Comparison of ENCODE assay signal across 8 mouse cellular contexts in the genomic region with DNA sequence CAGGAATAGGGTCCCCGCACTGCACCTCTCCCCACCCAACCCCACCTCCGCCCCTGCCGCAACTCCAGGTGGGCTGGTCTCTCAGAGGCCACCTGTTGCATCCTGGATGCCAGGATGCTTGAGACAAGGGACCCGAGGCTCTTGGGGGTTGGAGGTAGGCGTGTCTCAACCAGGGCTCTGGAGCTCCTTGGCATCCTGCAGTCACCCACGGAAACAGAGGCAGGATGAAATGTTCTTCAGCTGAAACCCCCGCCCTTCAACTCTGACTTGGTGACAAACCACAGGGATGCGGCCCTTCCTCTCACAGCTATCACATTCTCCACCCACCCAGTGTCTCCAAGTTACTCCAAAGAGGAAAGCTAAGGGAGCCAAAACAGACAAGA. TPM values are rescaled to one million over a fixed set of nuclear protein-coding genes. Genes with fewer than 3 reads are reported as not detected.
DNase-seq lines count a peak whose midpoint lies in the region; ATAC-seq and TF ChIP-seq lines count a peak whose summit lies in the region.

No protein-coding gene starts in this region.

- no peaks in the 10 kb centered on the region for H3K9me3 ChIP-seq in heart, embryonic 16.5 days (replicated peaks; ENCODE audit: control insufficient read depth, low read length)
- H3K9me3 ChIP-seq in lung, postnatal 0 days (ENCODE audit: low read length) = no peaks in the 10 kb centered on the region

- no peak for TF ChIP-seq CTCF in gastrocnemius, adult 2 months (IDR thresholded peaks at IDR 0.05)
- TF ChIP-seq CTCF in lung, postnatal 0 days (IDR thresholded peaks at IDR 0.05) = no peak

- peak; percentile 39 for DNase-seq in gastrocnemius, adult 2 months
- no peak for DNase-seq in gastrocnemius, postnatal 36 days
- peak; percentile 4 for DNase-seq in T-cell, adult 2 months (ENCODE audit: low spot score)
- peak; percentile 11 for DNase-seq in lung, postnatal 0 days (ENCODE audit: low spot score)
- no peak for DNase-seq in cerebellum, postnatal 10 days
- no peak for DNase-seq in right cerebral cortex, adult 18-20 months
- no peak for DNase-seq in cerebellum, postnatal 4 days (ENCODE audit: low spot score in 2 of 2)

- H3K9ac ChIP-seq in heart, embryonic 16.5 days (ENCODE audit: low read length) = peak overlapping the region; percentile 75
- peak overlapping the region; percentile 54 for H3K9ac ChIP-seq in lung, postnatal 0 days (replicated peaks; ENCODE audit: low read depth)

- peak overlapping the region; percentile 75 for H3K4me3 ChIP-seq in gastrocnemius, adult 2 months
- peak overlapping the region; percentile 63 for H3K4me3 ChIP-seq in heart, embryonic 16.5 days (ENCODE audit: low read length)
- peak overlapping the region; percentile 62 for H3K4me3 ChIP-seq in lung, postnatal 0 days (ENCODE audit: low read depth, low read length)

- peak overlapping the region; percentile 92 for H3K27ac ChIP-seq in gastrocnemius, adult 2 months
- no peak overlapping the region for H3K27ac ChIP-seq in heart, embryonic 16.5 days (ENCODE audit: low read length)
- H3K27ac ChIP-seq in lung, postnatal 0 days (ENCODE audit: low read length) = peak overlapping the region; percentile 69; the same call in 1 of the 2 replicates

- no peaks in the 10 kb centered on the region for H3K36me3 ChIP-seq in heart, embryonic 16.5 days (ENCODE audit: control insufficient read depth, insufficient read depth)
- no peaks in the 10 kb centered on the region for H3K36me3 ChIP-seq in lung, postnatal 0 days (ENCODE audit: insufficient read depth, low read length)

- no peak for TF ChIP-seq EP300 in lung, postnatal 0 days (IDR thresholded peaks at IDR 0.05)

- peak overlapping the region; percentile 86 for H3K4me2 ChIP-seq in heart, embryonic 16.5 days (ENCODE audit: low read depth, low read length)
- H3K4me2 ChIP-seq in lung, postnatal 0 days (replicated peaks; ENCODE audit: low read depth, low read length) = peak overlapping the region; percentile 94

- H3K4me1 ChIP-seq in heart, embryonic 16.5 days (ENCODE audit: control insufficient read depth, insufficient read depth, low read length) = peaks cover 5% of the 10 kb centered on the region
- H3K4me1 ChIP-seq in lung, postnatal 0 days (ENCODE audit: insufficient read depth, low read depth, low read length) = peaks cover 7% of the 10 kb centered on the region; the same call in 1 of the 2 replicates

- intact Hi-C loops in gastrocnemius, adult 2 months (cut with DNase I) = no loop called here
- intact Hi-C loops in gastrocnemius, postnatal 36 days (cut with DNase I) = loop anchor here (2.0 kb wide), 1 partner anchor 30 kb away; no protein-coding TSS in a partner anchor

- no peak for ATAC-seq in heart, embryonic 16.5 days (replicated peaks; ENCODE audit: extremely low read depth, insufficient read depth, low FRiP score)
- ATAC-seq in lung, postnatal 0 days = no peak

- peaks cover 19% of the 10 kb centered on the region; the same call in 1 of the 2 replicates for H3K27me3 ChIP-seq in heart, embryonic 16.5 days (ENCODE audit: control insufficient read depth, insufficient read depth, low read length)
- peaks cover 10% of the 10 kb centered on the region; the same call in 1 of the 2 replicates for H3K27me3 ChIP-seq in lung, postnatal 0 days (replicated peaks; ENCODE audit: insufficient read depth, low read length)

- WGBS in heart, embryonic 16.5 days = 15% methylated on average over 8 of the region's 8 CpGs
- 9% methylated on average over 8 of the region's 8 CpGs for WGBS in lung, postnatal 0 days

RNA-seq across cellular contexts. Expression of a gene that starts 1.0 kb away (rescaled TPM):
- 10 to 100 TPM in 1 of 2 experiments, 1 to 10 TPM in 1; 5.4 to 12.1 TPM for total RNA-seq in gastrocnemius, adult 2 months (2021)
- total RNA-seq in gastrocnemius, postnatal 36 days (2021) = 1 to 10 TPM; 3.2 to 8.9 TPM
- polyA plus RNA-seq in heart, embryonic 16.5 days (2015; fragmentation: Nextera tagmentation; extraction: Ambion mirVana) = 1.1 and 1.2 TPM in 2 replicates
- polyA plus RNA-seq in lung, postnatal 0 days (2015; fragmentation: Nextera tagmentation; extraction: Ambion mirVana) = 1.5 and 2.1 TPM in 2 replicates

RNA-seq across cellular contexts. Expression of a gene that starts 36.6 kb away (rescaled TPM):
- under 1 TPM in 1 of 2 experiments, not detected in 1; 0.36 TPM for total RNA-seq in gastrocnemius, adult 2 months (2021)
- total RNA-seq in gastrocnemius, postnatal 36 days (2021) = under 1 TPM in 1 of 2 experiments, not detected in 1; 0.72 TPM
- polyA plus RNA-seq in heart, embryonic 16.5 days (2015; fragmentation: Nextera tagmentation; extraction: Ambion mirVana) = 0.94 and 1.6 TPM in 2 replicates
- polyA plus RNA-seq in lung, postnatal 0 days (2015; fragmentation: Nextera tagmentation; extraction: Ambion mirVana) = 6.5 and 7.1 TPM in 2 replicates

RNA-seq across cellular contexts. Expression of a gene that starts 36.8 kb away (rescaled TPM):
- under 1 TPM; 0.18 to 0.47 TPM for total RNA-seq in gastrocnemius, adult 2 months (2021)
- under 1 TPM; 0.52 to 0.69 TPM for total RNA-seq in gastrocnemius, postnatal 36 days (2021)
- 4.7 and 5.3 TPM in 2 replicates for polyA plus RNA-seq in heart, embryonic 16.5 days (2015; fragmentation: Nextera tagmentation; extraction: Ambion mirVana)
- polyA plus RNA-seq in lung, postnatal 0 days (2015; fragmentation: Nextera tagmentation; extraction: Ambion mirVana) = 3.3 and 4.0 TPM in 2 replicates

Comparison
In these comparisons a context has a peak if more than half of its experiments do, and no peak if none do; other contexts are left out.
1. DNase-seq: peak in gastrocnemius, adult 2 months (single experiment), T-cell, adult 2 months (single experiment) and lung, postnatal 0 days (single experiment); none in gastrocnemius, postnatal 36 days (0 of 2), cerebellum, postnatal 10 days (0 of 2), right cerebral cortex, adult 18-20 months (single experiment) and cerebellum, postnatal 4 days (0 of 2).
2. Peak in every context shown above with its lines, with median percentiles within 50 percentile points of each other: H3K4me3 ChIP-seq.